Mouse (Mus musculus) cerebellum, adult 2 months (tissue): ENCODE data around the gene Fndc7. TPM values are rescaled to one million over a fixed set of nuclear protein-coding genes. Genes with fewer than 3 reads are reported as not detected.
A peak's percentile ranks its signal among the peaks of the same experiment; 100 is the strongest.

Source experiments
- DNase-seq, 2 experiments: peaks; one replicate each; pipeline ENCODE4 v3.0.0; 2021
- H3K27ac ChIP-seq: fragments of 200-500 bp; 2 replicates; pipeline ENCODE4 v1.5.1; 2012; ENCODE audit warnings: low read length, control low read depth, inconsistent platforms; ENCODE audit not compliant: insufficient read depth
- H3K27me3 ChIP-seq: fragments of 200-500 bp; 2 replicates; pipeline ENCODE4 v1.6.1; 2012; ENCODE audit warnings: inconsistent platforms, mild to moderate bottlenecking, low read length, moderate library complexity; ENCODE audit not compliant: control insufficient read depth, insufficient read depth
- H3K4me1 ChIP-seq: fragments of 200-500 bp; 2 replicates; pipeline ENCODE4 v1.6.1; 2011; ENCODE audit warnings: low read length; ENCODE audit not compliant: control insufficient read depth, insufficient read depth
- H3K4me3 ChIP-seq: fragments of 200-500 bp; replicated peaks from 2 replicates; pipeline ENCODE3; 2011; ENCODE audit warnings: mild to moderate bottlenecking, low read depth, low read length, control low read depth; ENCODE audit not compliant: insufficient read depth
- CTCF ChIP-seq: fragments of 200-500 bp; IDR thresholded peaks from 2 replicates; pipeline ENCODE4 v1.5.1; 2011; ENCODE audit warnings: low read depth, mild to moderate bottlenecking, control low read depth, low read length, moderate library complexity, borderline replicate concordance; ENCODE audit not compliant: insufficient read depth
- POLR2A ChIP-seq: fragments of 200-500 bp; IDR thresholded peaks from 2 replicates; pipeline ENCODE4 v1.6.1; 2011; ENCODE audit warnings: low read length, control low read depth, borderline replicate concordance; ENCODE audit not compliant: insufficient read depth
- WGBS: fragments of 180-500 bp; shearing (Covaris S2); methylation state at CpG from one replicate; pipeline ENCODE4 v1.1.7; 2018; 5-methylcytosine and 5-hydroxymethylcytosine counted together
- polyA plus RNA-seq: library from polyadenylated mRNA; depleted of rRNA; stranded (reverse); fragments of >200 nt; gene quantifications from 2 replicates; pipeline ENCODE4 v1.2.3, GENCODE M21; 2012

Fndc7 gene
- polyA plus RNA-seq, 1 experiment: 0.11 TPM

DNA sequence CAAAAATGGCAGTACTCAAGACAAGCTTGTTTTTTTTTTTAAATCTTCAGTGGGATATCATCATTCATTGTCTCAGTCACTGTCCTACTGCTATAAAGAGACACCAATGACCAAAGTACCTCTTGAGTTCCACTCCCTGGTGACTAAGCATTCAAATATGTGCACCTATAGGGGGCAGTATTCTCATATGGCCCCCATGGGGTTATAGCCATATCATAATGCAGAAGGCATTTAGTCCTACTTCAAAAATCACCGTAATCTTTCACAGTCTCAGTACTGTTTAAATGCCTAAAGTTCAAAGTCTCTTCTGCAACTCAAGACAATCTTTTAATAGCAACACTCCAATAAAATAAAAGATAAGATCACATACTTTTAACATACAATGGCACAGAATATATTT, 29.0 kb upstream of the Fndc7 start:
- peaks cover 16% of the 10 kb centered on the region for H3K4me1 ChIP-seq
- H3K4me3 ChIP-seq: no peak overlapping the region
- TF ChIP-seq CTCF: no peak
- TF ChIP-seq POLR2A: no peak
- WGBS: 98% methylated on average over 1 of the region's 1 CpGs
- no peaks in the 10 kb centered on the region for H3K27me3 ChIP-seq
- DNase-seq: no peak
- no peak overlapping the region for H3K27ac ChIP-seq

DNA sequence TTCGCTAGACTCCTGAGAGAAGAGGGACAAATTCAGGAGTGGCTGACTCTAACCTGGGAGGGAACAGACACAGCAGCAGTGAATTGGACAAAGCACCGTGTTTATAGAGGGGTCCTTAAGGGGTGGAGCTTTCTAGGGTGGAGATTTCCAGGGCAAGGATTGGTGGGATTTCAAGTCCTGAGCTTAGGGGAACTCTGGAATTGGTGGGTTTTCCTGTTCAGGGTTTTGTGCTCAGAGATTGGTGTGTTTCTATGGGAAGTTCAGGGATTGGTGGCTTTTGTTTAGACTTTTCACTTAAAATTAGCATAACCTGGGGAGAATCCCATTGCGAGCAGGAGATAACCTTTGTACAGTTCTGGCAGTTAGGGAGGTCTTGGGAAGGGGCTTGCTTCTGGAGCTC, 28.2 kb upstream of the Fndc7 start:
- WGBS: 70% methylated on average over 3 of the region's 3 CpGs
- TF ChIP-seq CTCF: no peak
- no peak for TF ChIP-seq POLR2A

DNA sequence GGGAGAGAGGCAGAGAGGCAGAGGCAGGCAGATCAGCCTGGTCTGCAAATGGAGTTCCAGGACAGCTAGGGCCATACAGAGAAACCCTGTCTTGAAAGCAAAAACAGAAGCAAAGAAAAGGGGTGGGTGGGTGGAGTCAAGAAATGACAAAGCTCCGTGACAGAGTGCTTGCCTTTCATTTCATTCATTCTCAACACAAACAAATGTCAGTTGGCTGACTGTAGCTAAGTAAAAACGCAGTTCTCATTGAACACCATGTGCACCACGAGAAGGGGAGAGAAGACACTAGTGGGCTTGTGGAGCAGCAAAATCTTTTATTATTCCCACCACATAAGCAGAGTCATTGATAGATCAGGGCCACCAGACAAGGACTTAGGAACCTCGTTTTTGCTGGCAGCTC, 27.0 kb upstream of the Fndc7 start:
- TF ChIP-seq POLR2A: no peak
- no peak for TF ChIP-seq CTCF
- peak; percentile 21 to 26 for DNase-seq
- Histone ChIP-seq H3K27me3 (no peaks in the 10 kb centered on the region), H3K4me3 (no peak overlapping the region), H3K27ac (peak overlapping the region; percentile 98), H3K4me1 (peaks cover 16% of the 10 kb centered on the region)
- WGBS: 25% methylated on average over 4 of the region's 4 CpGs

More for the DNA sequence above, 28.2 kb upstream of the Fndc7 start:
- H3K27me3 ChIP-seq: no peaks in the 10 kb centered on the region
- DNase-seq: no peak
- peaks cover 16% of the 10 kb centered on the region for H3K4me1 ChIP-seq
- H3K27ac ChIP-seq: peak overlapping the region; percentile 51
- no peak overlapping the region for H3K4me3 ChIP-seq

DNA sequence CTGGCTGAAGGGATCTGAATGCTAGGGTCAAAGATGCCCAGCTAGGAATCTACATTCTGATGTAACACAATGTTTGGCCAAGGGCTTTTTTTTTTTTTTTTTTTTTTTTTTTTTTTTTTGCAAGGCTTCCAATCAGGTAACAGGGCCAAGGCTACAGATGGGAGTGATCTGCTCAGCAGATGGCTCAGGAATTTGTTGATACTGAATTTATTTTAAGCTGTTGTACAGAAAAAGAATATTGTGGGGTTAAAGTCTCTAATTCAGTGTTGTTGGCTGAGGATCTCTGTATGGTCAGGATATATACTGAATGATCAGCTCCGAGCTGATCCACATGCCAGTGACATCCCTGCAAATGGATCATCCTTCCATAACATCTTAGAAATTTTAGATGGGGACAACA, 26.2 kb upstream of the Fndc7 start:
- TF ChIP-seq CTCF (no peak), POLR2A (no peak; the same call in 1 of the 2 replicates)
- Histone ChIP-seq H3K4me3 (no peak overlapping the region), H3K4me1 (peaks cover 16% of the 10 kb centered on the region), H3K27me3 (no peaks in the 10 kb centered on the region), H3K27ac (peak overlapping the region; percentile 98)
- 19% methylated on average over 1 of the region's 1 CpGs for WGBS
- DNase-seq: peak; percentile 77 to 89

DNA sequence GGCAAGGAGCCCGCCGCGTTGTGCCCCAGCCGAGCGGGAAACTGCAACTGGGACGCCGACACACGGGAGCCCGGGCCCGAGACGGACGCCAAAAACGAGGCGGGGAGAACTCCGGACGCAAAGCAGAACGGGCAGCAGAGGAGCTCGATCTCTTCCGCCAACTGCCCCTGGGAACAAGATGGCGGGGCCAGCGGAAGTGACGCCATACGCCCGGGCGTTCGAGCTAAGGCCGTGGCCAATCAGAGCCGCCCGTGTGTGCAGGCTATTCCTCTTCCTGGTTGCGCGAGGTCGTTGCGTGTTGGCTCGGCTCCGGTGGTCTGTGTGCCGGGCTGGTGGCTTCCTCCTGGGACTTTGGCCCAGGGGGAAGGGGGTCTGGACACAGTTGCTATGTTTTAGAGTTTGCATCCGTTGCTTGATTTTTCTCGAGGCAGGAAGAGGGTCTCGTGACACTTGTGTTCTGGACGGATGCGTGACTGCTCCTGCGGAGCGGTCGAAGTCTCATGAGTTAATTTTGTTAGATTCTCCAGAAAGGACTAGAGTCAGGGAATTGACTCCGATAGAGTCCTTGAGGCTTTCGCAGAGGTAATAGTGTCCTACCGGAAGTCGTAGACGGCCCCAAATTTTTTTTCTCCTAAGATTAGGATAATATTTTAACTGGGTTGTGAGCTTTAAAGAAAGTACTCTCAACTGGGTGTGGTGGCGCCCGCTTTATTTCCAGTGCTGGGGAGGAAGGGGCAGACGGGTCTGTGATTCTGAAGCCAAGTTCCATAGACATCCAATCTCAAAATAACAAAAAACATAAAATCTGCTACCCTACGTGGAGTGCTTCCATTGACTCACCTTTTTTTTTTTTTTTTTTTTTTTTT, 22.0 kb upstream of the Fndc7 start, which contains the start of gene Prpf38b:
Gene Prpf38b, minus strand, starts transcription at position 180 of the 866 bp plus-strand sequence.
- under 1% methylated on average over 53 of the region's 53 CpGs for WGBS
- peak; percentile 91 for TF ChIP-seq POLR2A
- TF ChIP-seq CTCF: no peak
- Histone ChIP-seq H3K27me3 (no peaks in the 10 kb centered on the region), H3K4me1 (peaks cover 7% of the 10 kb centered on the region), H3K4me3 (peak within 1 kb of the TSS; percentile 84), H3K27ac (peak within 1 kb of the TSS; percentile 92)
- peak; percentile 95 to 96 for DNase-seq

DNA sequence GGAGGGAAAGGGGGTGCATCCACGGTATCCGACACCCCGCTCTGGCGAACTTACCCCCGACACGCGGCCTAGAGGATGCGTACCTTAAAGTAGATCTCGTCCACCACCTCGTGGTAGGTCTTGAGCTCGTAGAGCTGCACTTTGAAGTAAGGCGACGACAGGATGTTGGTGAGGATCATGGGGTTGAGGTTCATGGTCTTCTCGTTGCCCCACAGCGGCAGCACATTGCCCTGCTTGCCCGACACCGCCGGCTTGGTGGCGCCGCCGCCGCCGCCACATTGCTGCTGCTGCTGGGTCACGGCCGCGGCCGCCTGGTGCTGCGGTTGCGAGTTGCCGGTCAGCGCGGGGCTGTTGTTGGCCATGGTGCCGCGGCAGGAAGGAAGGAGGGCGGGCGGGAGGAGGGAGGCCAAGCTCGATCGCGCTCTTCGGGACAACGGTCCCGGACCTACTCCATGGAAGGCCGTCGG, 21.3 kb upstream of the Fndc7 start:
- TF ChIP-seq CTCF (peak; percentile 20; the same call in 1 of the 2 replicates), POLR2A (no peak)
- Histone ChIP-seq H3K4me3 (peak overlapping the region; percentile 84), H3K4me1 (peaks cover under 1% of the 10 kb centered on the region; the same call in 1 of the 2 replicates), H3K27ac (peak overlapping the region; percentile 92), H3K27me3 (no peaks in the 10 kb centered on the region)
- peak in 1 of 2 experiments; percentile 56 for DNase-seq
- under 1% methylated on average over 44 of the region's 44 CpGs for WGBS

DNA sequence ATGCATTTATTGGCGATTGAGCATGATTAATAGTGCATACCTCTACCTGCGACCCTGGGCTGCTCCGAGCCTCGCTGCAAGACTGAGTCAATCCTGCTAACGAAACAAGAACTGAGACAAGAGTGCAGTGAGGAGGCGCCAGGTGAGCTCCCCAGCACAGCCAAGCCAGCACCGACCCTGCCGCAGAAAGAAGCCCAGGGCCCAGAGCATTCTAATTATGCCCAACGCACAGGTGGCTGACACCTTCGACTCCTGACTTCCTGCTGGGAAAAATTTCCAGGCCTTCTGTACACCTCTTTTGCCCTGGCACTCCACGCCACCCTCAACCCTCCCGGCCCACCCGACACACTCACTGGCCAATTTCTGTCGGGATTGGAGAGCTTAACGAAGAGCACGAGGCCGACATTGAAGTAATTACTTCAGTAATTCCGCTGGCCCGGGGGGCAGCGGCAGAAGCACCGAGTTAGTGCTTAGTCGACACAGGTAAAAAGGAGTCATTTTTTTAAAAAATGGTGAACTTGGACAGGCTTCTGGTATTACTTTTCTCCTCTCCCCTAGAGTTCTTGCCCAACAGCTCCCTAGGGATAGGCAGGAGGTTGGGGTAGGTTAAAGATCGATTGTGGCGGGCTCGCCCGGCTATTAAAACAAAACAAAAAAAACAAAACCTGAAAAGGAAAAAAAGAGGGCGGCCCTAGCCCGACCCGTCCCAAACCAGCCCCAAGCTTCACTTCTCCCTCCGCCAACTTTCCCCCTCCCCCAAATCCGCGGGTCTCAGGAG, 20.7 kb upstream of the Fndc7 start:
- Histone ChIP-seq H3K27ac (peak overlapping the region; percentile 92), H3K27me3 (no peaks in the 10 kb centered on the region), H3K4me3 (peak overlapping the region; percentile 84), H3K4me1 (no peaks in the 10 kb centered on the region; the same call in 1 of the 2 replicates)
- TF ChIP-seq CTCF (no peak), POLR2A (peak; percentile 46; the same call in 1 of the 2 replicates)
- WGBS: under 1% methylated on average over 32 of the region's 32 CpGs
- peak; percentile 89 to 95 for DNase-seq
